Mouse (Mus musculus): ENCODE measurements around the gene Dph2.

DNA sequence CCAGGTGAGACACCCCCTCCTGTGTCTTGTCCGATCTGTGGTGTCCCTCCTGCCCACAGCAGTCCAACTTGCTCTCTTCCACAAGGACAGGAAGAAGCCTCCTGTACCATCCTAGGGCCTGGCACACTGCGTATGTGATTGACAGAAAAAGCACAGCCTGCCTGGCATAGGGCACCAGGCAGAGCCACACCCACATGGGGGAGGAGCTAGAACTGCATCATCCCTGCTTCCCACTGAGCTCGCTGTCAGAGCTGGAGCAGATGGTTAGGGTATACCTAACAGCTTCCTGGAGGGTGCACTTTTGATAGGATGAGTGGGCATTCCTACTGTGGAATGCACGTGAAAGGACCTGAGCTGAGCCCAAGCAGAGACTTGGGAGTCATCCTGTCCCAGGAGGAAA lies 29.0 kb downstream of the Dph2 start:
- TF ChIP-seq MYB (IDR thresholded peaks at IDR 0.05; ENCODE audit: low read depth, low read length) = no peak
- TF ChIP-seq E2F4 (IDR thresholded peaks at IDR 0.05; ENCODE audit: borderline replicate concordance, low read depth, low read length) = no peak
- TF ChIP-seq POLR2A (IDR thresholded peaks at IDR 0.05; ENCODE audit: control insufficient read depth in 1 of 2, insufficient read depth in 1 of 2, low read depth in 1 of 2, low read length in 2 of 2, poor library complexity in 1 of 2) = no peak
- no peak for TF ChIP-seq BHLHE40 (IDR thresholded peaks at IDR 0.05; ENCODE audit: borderline replicate concordance, low read depth, low read length)
